Mouse (Mus musculus): ENCODE measurements around the gene Gm21149.
"Not testable (repeated sequence)": the region's sequence is repeated elsewhere in the genome, so short reads cannot be mapped to it uniquely, and the experiment has no call there.

The Gm21149 gene

GRCm38 (mm10) chr5:15463561-15463960 lies 12.8 kb downstream of the Gm21149 start:
- not testable (repeated sequence) for DNase-seq (ENCODE audit: low spot score)

- DNase-seq (ENCODE audit: low spot score) = peak; percentile 50
Measured at GRCm38 (mm10) chr5:15461613-15462012, 14.7 kb downstream of the Gm21149 start.

DNA sequence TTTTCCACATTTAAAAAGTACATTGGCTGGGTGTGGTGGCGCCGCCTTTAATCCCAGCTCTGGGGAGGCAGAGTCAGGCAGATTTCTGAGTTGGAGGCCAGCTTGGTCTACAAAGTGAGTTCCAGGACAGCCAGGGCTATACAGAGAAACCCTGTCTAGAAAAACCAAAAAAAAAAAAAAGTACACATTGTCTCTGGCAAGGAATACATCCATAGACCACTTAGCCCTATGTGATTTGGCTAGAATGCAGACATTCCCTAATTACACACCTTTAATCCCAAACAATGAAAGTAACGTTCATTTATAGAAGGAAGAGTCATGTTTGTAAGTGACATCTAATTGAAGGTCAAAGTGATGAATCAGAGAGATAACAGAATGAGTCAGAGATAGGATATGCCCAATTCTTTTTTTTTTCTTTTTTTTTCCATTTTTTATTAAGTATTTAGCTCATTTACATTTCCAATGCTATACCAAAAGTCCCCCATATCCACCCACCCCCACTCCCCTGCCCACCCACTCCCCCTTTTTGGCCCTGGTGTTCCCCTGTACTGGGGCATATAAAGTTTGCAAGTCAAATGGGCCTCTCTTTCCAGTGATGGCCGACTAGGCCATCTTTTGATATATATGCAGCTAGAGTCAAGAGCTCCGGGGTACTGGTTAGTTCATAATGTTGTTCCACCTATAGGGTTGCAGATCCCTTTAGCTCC lies 18.3 kb downstream of the Gm21149 start:
- DNase-seq (ENCODE audit: low spot score) = not testable (repeated sequence)

All from embryo, embryonic 10.5 days (tissue).